Mouse (Mus musculus) 3134 (cell line): ENCODE results near the gene Kcnip4.

Source experiments
- DNase-seq: peaks from one replicate; pipeline ENCODE4 v3.0.0-alpha.2; 2011; ENCODE audit warnings: low spot score; ENCODE audit not compliant: insufficient read length; ENCODE audit errors: extremely low read depth

Kcnip4 gene

DNA sequence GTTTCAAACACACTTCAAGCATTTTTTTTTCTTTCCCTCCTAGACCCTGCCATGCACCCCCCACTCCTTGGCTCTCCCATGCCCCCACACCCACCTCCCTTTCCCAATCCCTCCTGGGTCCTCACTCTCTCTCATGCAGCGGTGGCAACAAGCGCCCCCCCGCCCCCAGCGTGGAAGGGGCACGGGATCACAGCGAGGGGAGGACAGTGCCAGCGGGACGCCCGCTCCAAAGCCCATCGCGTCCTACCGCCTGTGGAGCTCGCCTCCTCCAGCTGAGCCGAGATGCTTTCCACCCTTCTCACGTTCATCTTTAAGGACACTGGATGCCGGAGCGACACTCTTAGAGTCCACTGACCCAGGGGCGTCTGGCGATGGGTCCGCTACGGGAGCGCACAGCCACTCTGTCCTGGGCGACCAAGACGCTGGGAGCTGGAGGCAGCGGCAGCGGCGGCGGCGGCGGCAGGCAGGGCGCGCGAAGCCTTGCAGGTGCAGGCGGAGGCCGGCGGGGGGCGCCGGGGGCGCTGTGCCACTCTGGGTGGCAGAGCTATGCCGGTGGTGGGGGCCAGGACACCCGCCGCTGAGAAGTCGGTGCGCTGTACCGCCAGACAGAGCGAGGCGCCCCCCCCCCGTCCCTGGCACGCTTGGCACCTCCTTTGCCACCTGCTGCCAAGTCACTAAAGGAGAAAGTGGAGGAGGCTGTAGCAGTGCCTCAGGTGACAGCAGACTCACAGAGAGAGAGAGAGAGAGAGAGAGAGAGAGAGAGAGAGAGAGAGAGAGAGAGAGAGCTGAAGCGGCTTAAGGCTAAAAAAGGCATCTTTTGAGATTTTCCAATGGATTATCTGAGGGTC is at the start of gene Kcnip4:
Gene Kcnip4 (minus strand): TSS at position 514 of the 848 bp plus-strand sequence.
- DNase-seq: no peak

DNA sequence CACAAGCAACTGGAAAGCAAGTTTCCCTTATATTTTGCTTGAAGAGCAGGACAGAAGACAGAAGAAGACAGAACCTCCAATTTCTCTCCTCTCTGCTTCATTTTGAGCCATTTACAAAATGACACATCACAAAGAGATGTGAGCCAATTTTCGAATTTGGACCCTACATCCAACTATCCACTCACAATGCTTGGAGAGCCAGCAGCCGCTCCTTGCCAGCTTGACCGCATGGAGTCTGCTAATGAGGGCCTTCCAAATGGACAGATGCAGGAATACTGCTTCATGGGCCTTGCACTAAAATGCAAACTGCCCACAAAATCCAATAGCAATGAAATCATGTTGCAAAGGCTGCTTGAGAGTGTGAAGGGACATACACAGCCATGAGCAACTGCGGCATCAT is 47.2 kb upstream of the Kcnip4 start:
- DNase-seq: no peak

- DNase-seq: no peak
Measured at GRCm38 (mm10) chr5:49563751-49564150, 39.0 kb upstream of the Kcnip4 start.

GRCm38 (mm10) chr5:49557436-49557835 is 32.7 kb upstream of the Kcnip4 start:
- DNase-seq: no peak

- DNase-seq: no peak
Measured at GRCm38 (mm10) chr5:49547884-49548283, 23.2 kb upstream of the Kcnip4 start.

- no peak for DNase-seq
Measured at GRCm38 (mm10) chr5:49529362-49529761, 4.7 kb upstream of the Kcnip4 start.

GRCm38 (mm10) chr5:49525242-49525612 is 520 bp upstream of the Kcnip4 start:
- no peak for DNase-seq

DNA sequence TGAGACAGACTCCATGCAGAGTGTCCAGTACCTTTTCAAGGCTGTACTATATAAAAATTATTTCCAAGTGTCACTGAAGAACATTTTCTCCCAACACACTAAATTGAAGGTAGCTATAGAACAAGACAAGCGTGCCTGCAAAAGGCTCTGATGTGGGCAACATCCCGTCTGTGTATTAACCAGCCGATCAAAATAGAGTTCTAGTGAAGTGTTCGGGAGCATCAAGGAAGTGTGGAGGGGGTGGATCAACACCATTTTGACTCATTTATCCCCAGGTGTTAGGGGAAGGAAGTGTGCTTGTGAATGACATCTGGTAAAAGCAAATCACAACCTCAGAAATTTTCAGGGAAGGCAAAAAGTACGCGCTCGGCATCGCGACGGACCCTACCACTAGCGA is 712 bp downstream of the Kcnip4 start:
- DNase-seq: no peak

DNA sequence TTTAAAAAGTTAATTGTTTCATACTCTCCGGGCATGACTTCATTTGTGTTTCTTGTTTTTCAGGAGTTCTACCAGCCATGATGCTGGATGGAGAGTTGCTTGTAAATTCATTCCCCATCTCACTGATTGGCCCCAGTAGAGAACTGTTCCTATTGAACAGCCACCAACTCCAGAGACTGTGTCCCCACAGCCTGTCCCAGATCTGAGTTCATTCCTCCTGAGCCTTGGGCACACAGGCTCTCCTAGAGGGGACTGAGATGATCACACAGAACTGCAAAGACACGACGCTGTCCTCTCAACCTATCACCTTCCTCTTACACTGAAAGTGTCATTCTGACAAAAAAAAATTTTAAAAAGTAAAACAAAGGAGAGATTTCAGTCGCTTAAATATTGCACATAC is 1.7 kb downstream of the Kcnip4 start:
- no peak for DNase-seq

DNA sequence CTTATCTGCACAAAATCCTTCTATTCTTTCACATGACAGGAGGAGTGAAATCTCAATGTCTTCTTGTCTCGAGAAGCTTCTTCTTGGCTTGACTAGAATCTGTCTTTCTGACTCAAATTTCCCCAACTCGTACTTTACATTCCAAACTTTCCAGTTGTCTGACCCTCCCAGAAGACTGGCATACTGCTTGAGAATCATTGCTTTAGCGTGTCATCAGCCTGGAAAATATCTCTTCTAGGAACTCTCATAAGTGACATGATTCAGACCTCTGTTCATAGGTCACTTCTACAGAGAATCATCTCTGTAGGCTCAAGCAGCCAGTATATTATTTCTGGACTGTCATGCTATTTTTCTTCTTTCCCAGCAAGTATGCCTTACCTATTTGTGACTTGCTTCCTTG is 26.0 kb downstream of the Kcnip4 start:
- DNase-seq: no peak

DNA sequence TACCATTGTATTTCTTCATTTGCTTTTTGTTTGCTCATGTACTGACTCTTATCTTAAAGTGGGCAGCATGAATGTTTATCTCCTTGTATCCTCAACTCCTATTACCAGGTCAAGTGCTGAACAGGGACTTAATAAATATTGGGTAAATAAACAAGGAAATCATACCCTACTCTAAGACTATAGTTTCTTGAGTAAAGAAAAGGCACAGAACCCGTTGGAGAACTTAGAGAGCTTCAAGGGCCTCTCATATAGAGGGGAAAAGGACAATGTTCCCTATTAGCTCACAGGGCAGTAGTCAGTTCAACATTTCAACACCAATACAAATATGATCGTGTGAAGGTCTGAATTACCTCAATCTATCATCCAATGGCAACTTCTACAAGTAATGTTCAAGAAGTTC is 37.4 kb downstream of the Kcnip4 start:
- no peak for DNase-seq

DNA sequence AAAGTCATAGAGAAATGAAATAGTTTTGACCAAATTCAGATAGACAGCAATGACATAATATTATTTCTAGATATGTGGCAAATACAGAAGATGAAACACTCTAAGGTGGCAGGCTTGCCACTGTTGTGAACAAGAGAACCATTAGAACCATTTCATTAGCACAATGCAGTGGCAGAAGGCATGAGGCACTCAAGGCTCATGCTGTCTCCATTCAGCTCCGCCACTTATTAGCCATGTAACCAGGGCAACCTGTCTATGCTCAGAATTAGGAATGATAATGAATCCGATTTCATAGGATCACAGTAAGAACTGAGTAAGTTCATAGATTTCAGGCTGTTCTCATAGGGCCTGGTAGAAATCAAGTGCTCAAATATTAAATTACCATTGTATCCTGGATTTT is 54.0 kb downstream of the Kcnip4 start:
- DNase-seq: no peak

- no peak for DNase-seq
Measured at GRCm38 (mm10) chr5:49460643-49461276, 63.9 kb downstream of the Kcnip4 start.

- DNase-seq: no peak
Measured at GRCm38 (mm10) chr5:49453100-49453499, 71.6 kb downstream of the Kcnip4 start.

- DNase-seq: no peak
Measured at GRCm38 (mm10) chr5:49451295-49451694, 73.4 kb downstream of the Kcnip4 start.

DNA sequence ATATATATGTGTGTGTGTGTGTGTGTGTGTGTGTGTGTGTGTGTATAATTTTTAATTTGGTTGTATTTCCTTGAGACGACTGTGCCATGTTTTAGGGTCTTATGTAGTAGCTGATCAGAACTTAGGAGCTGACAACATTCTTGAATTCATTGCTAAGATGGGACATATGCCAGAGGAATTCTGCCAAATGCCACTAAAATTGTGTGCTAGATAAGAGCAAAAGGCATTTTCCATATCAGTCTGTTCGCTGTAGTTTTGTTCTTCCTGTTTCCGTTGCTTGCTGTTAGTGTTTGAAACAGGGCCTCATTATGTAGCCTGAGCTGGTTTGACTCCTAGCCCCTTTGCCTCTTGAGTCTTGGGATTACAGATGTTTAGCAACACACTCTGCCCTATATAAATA is 73.8 kb downstream of the Kcnip4 start:
- no peak for DNase-seq

DNA sequence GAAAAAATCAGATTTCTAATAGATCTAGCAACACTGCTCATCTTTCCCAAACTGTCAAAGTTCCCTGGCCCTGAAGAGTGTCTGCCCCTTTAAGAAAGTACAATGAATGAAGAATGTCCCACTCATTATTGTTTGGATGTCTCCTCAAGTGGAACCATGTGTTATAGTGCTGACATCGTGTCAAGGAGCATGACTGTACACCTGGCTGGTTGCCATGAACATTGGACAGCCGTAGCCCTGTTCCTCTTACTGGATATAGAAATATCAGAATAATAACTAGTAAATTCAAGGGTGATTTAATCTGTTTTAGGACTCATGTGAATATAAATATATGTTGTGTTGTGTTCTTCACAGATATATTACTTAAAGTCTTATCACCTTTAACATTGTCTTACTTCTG is 87.5 kb downstream of the Kcnip4 start:
- DNase-seq: no peak

DNA sequence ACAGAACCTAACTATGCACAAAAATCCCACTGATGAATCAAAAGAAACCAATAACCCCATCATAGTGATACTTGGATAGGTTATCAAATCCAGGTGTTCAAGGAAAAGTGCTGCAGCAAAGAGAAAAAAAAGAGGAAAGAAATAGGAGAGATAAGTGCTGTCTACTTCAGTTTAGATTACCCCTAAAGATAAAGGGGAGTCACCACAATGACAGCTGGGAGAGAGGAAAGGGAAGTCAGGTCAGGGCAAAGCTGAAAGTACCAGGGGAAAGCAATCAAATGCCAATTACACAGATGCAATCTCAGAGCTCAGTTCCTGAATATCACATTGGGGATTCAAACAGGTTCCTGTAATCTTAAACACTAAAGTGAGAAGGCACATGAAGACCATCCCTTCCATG is 97.0 kb downstream of the Kcnip4 start:
- no peak for DNase-seq

- no peak for DNase-seq
Measured at GRCm38 (mm10) chr5:49419707-49420106, 105.0 kb downstream of the Kcnip4 start.

- no peak for DNase-seq
Measured at GRCm38 (mm10) chr5:49408351-49408750, 116.4 kb downstream of the Kcnip4 start.

DNA sequence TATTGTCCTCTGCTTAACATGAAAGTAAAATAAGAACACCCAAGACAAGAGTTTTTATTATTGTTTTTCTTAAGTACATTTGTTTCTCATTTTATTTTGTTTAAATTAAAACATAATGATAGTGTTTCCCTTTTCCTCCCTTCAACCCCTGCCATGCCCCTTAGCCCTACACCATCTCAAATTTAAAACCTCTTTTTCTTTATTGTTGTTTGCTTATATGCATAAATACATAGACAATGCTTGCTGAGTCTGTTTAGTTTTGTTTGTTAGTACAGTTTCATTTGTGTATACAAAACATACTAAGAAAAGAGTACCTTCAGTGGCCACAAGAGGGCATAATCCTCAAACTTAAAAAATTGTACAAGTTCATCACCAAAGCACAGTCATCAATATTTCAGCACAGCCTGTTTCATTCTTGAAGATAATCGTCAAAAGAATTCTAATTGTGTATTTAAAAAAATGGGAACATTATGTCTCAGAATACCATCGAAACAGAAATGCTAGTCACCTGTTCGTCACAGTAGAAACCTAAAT is 154.1 kb downstream of the Kcnip4 start:
- peak; percentile 1 for DNase-seq
